Mouse (Mus musculus) gastrocnemius, adult 2 months (tissue): ENCODE measurements around the gene Spsb4. TPM values are rescaled to one million over a fixed set of nuclear protein-coding genes. Genes with fewer than 3 reads are reported as not detected.

ENCODE experiments used
- DNase-seq: peaks from one replicate; pipeline ENCODE4 v3.0.0; 2022
- H3K27ac ChIP-seq: fragments of 200-600 bp; 2 replicates; pipeline ENCODE4 v1.8.1; 2022; ENCODE audit warnings: mild to moderate bottlenecking
- H3K4me3 ChIP-seq: fragments of 200-600 bp; 2 replicates; pipeline ENCODE4 v1.8.1; 2022; ENCODE audit warnings: mild to moderate bottlenecking, moderate library complexity
- CTCF ChIP-seq: fragments of 200-600 bp; IDR thresholded peaks from 2 replicates; pipeline ENCODE4 v1.8.1; 2022; ENCODE audit warnings: antibody characterized with exemption, mild to moderate bottlenecking, moderate library complexity
- intact Hi-C: fragments of 180-260 bp; cut with DNase I; formaldehyde crosslinking; loops from one replicate; pipeline ENCODE4 v1.15.1; 2025
- long read RNA-seq, 2 experiments: library from polyadenylated mRNA; stranded (forward); transcript quantifications; one replicate each; pipeline ENCODE4 v2.0.0; 2021
- total RNA-seq, 2 experiments: library from RNA; stranded (reverse); gene quantifications; 2 replicates each; pipeline ENCODE4 v1.2.3; 2021

Gene Spsb4
- 1 to 10 TPM in 1 of 2 experiments, under 1 TPM in 1; 0.94 to 2.3 TPM for total RNA-seq
- long read RNA-seq, experiment 1, transcript Spsb4-201 (3 exons, 2,720 nt) = major isoform, 9 of 9 reads
- long read RNA-seq, experiment 1, partial matches to known transcripts = 0 of 9 reads
- long read RNA-seq, experiment 1, other reads (novel, unspliced or antisense) = 0 of 9 reads
- long read RNA-seq, experiment 2, transcript Spsb4-201 (3 exons, 2,720 nt) = major isoform, 9 of 9 reads
- long read RNA-seq, experiment 2, partial matches to known transcripts = 0 of 9 reads
- long read RNA-seq, experiment 2, other reads (novel, unspliced or antisense) = 0 of 9 reads

GRCm38 (mm10) chr9:97018677-97019147, at the start of gene Spsb4:
Gene Spsb4 (minus strand): TSS chr9:97018843.
- intact Hi-C loops = loop anchor here (2.0 to 5.0 kb wide), 2 partner anchors 49 to 58 kb away; no protein-coding TSS in a partner anchor
- peak; percentile 93 for DNase-seq
- Histone ChIP-seq H3K4me3 (peak within 1 kb of the TSS; percentile 86), H3K27ac (peak within 1 kb of the TSS; percentile 75)
- TF ChIP-seq CTCF = peak; percentile 68

- intact Hi-C loops = loop anchor here (1.0 to 5.0 kb wide), 3 partner anchors 50 to 151 kb away; partner anchors contain the start of gene Spsb4
- no peak for TF ChIP-seq CTCF
- no peak for DNase-seq
- H3K27ac ChIP-seq = no peak overlapping the region
- no peak overlapping the region for H3K4me3 ChIP-seq
Measured at GRCm38 (mm10) chr9:97067761-97068160, 49.1 kb upstream of the Spsb4 start.

DNA sequence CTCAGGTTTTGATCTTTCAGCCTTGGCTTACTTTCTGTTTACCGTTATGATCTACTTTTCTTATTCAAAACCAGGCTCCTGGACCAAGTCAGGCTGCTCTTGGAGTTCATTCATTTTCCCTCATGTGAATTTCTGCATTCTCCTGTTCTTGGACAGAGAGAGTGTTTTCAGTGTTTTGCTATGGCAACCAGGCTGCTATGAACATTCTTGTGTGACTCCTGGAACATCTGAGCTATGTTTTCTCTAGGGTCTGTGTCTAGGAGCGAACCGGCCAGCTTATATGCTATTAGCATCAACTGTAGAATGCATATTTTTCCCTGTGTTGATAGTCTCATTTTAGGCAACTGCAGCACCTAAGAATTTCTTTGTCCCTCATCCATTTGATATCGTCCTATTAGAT, 47.2 kb upstream of the Spsb4 start:
- Histone ChIP-seq H3K27ac (no peak overlapping the region), H3K4me3 (no peak overlapping the region)
- TF ChIP-seq CTCF = no peak
- no peak for DNase-seq
- intact Hi-C loops = loop anchor here (5.0 kb wide), 1 partner anchor 49 kb away; the partner anchor contains the start of gene Spsb4

- no peak for TF ChIP-seq CTCF
- intact Hi-C loops = loop anchor here (5.0 kb wide), 1 partner anchor 48 kb away; the partner anchor contains the start of gene Spsb4
- Histone ChIP-seq H3K4me3 (no peak overlapping the region), H3K27ac (no peak overlapping the region)
- DNase-seq = no peak
Measured at GRCm38 (mm10) chr9:97065216-97065615, 46.6 kb upstream of the Spsb4 start.

DNA sequence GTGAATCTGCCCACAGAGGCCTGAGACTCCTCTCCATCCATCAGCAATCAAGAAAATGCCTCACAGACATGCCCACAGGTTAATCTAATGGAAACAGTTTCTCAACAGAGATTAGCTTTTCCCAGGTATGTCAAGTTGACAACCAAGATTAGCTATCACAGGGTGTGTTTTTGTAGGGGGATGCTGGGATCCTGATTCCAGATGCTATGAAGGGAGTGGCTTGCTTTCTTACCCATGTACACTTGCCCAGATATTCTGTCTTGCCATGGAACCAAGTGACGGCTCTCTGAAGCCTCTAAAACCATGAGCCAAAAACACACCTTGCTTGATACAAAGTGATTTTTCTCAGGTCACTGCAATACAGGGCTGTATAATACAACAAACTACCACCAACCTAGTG, 45.5 kb upstream of the Spsb4 start:
- H3K4me3 ChIP-seq = no peak overlapping the region
- no peak overlapping the region for H3K27ac ChIP-seq
- DNase-seq = no peak
- intact Hi-C loops = no loop called here
- TF ChIP-seq CTCF = no peak

DNA sequence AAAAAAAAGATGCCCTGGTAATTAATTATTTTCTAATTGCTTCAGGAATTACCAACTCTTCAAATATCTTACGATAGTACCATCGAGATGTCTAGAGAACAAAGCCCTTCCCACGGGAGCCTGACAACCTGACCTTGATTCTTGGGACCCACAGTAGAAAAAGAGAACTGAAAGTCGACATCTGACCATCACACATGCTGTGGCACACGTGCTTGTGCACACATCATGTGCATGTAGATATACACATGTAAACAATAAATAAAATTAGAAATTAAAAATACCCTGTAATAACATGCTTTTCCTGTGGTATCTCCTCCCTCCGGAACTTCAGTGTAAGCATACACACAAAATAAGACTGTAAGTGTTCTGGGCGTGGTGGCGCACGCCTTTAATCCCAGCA, 43.1 kb upstream of the Spsb4 start:
- intact Hi-C loops = no loop called here
- Histone ChIP-seq H3K4me3 (no peak overlapping the region), H3K27ac (no peak overlapping the region)
- TF ChIP-seq CTCF = no peak
- no peak for DNase-seq

DNA sequence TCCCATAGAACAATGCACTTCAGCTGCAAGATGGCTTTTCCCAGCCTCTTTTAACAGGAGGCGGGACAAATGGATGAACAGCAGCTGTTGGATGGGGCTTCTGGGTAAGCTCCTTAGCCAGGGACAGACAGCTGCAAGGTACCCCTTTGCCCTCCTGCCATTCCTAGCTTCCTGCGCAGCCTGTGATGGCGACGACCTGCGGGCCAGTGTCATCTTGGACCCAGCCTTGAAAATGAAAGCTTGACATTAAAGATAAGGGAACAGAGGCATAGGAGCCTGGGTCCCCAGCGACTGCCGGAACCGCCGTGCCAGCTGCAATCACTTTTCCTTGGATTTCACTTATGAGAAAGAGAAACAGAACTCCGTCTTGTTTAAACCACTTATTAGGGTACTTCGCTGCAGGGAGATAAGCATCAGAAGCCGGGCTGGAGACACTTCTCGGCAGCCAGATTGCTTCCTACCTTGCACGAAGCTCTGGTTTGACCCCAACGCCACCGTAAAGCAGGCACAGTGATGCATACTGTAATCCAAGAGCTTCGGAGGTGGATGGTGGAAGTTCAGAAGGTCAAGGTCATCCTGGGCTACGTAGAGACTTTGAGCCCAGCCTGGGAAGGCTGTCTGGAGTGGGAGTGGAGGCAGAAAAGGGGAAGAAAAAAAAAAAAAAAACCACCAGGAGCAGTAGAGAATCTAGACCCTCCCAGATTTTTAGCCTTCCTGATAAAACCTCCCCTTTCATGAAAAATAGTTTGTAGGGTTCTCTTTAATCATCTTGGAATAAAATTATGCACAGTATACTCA, 38.1 kb upstream of the Spsb4 start:
- TF ChIP-seq CTCF = no peak
- no peak overlapping the region for H3K27ac ChIP-seq
- intact Hi-C loops = no loop called here
- DNase-seq = no peak
- H3K4me3 ChIP-seq = peak overlapping the region; percentile 60

DNA sequence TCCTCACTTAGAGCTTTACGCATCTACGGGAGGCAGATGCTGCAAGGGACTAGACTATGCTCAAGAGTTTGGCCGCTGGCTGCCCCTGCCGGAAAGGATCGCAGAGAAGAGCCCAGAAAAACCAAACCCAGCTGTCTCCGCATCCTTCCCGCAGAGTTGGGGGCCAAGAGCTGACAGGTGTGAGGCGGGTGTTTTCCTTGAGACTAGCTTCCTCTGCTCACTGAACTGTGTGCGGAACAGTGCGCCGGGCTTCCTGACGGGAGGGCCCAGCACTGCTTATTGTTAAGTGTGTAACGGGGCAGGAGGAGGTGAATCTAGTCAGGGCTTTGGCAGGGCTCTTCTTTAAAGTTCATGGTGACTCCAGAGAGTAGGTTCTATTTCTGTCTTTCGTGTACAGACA, 37.3 kb upstream of the Spsb4 start:
- intact Hi-C loops = no loop called here
- TF ChIP-seq CTCF = no peak
- no peak overlapping the region for H3K27ac ChIP-seq
- DNase-seq = no peak
- peak overlapping the region; percentile 60 for H3K4me3 ChIP-seq

DNA sequence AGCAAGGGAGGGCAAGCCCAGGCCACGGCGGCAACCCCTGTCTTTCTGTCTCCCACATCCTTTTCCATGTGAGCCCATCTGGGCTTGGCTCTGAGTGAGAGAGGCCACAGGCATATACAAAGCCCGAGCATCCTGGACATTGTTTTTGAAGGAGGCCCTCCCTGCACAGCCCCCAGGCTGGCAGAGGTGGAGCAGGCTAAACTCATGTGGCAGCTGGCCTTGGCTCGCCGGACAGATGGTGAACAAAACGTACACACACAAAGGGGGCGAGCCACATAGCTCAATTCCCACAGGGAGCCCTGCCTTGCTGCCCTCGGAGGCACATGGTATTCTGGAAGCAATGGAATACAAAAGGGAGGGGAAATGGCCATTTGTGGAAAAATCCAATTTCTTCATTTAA, 32.5 kb upstream of the Spsb4 start:
- DNase-seq = no peak
- intact Hi-C loops = no loop called here
- no peak overlapping the region for H3K4me3 ChIP-seq
- no peak overlapping the region for H3K27ac ChIP-seq
- TF ChIP-seq CTCF = no peak

DNA sequence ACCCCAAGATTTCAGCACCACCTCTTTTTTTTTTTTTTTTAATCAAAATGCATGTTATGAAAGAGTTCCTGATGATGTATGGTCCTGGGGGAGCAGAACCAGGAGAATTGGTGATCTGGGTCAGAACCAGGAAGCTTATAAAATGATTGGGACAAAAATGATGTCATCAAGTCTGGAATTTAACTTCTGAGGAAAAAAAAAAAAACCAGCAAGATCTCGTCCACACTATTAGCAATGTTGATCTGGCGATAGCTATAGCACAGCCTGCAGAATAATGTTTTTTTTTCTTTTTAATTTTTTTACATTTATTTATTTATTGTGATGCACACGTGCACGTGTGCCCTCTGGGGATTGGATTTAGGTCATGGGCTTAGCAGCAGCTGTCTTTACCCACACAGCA, 27.6 kb upstream of the Spsb4 start:
- H3K27ac ChIP-seq = no peak overlapping the region
- peak overlapping the region; percentile 8; the same call in 1 of the 2 replicates for H3K4me3 ChIP-seq
- TF ChIP-seq CTCF = no peak
- intact Hi-C loops = no loop called here
- DNase-seq = no peak

DNA sequence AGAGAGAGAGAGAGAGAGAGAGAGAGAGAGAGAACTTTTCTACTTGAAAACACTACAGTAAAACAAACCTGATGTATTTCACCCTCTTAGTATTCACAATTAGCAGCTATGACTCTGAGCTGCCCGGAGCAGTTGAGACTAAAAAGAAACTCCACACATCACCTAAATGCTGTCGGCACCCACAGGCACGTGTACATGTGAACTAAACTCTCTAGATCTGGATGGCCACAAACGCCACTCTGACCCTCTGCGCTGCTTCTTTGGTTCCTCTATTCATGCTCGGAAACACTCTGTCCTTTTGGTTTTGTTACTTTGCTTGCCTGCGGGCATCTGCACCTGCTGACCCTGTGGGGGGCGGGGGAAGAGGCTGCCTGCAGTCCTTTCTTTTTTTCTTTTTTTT, 23.0 kb upstream of the Spsb4 start:
- no peak overlapping the region for H3K27ac ChIP-seq
- TF ChIP-seq CTCF = no peak
- DNase-seq = no peak
- intact Hi-C loops = no loop called here
- no peak overlapping the region for H3K4me3 ChIP-seq

GRCm38 (mm10) chr9:97038010-97038409, 19.4 kb upstream of the Spsb4 start:
- Histone ChIP-seq H3K27ac (no peak overlapping the region), H3K4me3 (no peak overlapping the region)
- no peak for TF ChIP-seq CTCF
- intact Hi-C loops = no loop called here
- peak; percentile 17 for DNase-seq

- no peak for TF ChIP-seq CTCF
- Histone ChIP-seq H3K27ac (no peak overlapping the region), H3K4me3 (no peak overlapping the region)
- DNase-seq = peak; percentile 20
- intact Hi-C loops = no loop called here
Measured at GRCm38 (mm10) chr9:97036656-97037055, 18.0 kb upstream of the Spsb4 start.
